Mouse (Mus musculus) spleen, postnatal 14 days (tissue): Measurements from ENCODE around the gene Vwc2l.

Experiments
- DNase-seq, 2 experiments: peaks; one replicate each; pipeline ENCODE4 v3.0.0; 2021 to 2022; ENCODE audit warnings: low spot score in 2 of 2

The Vwc2l gene

GRCm38 (mm10) chr1:70911235-70911634, 185.7 kb downstream of the Vwc2l start:
- DNase-seq = no peak

DNA sequence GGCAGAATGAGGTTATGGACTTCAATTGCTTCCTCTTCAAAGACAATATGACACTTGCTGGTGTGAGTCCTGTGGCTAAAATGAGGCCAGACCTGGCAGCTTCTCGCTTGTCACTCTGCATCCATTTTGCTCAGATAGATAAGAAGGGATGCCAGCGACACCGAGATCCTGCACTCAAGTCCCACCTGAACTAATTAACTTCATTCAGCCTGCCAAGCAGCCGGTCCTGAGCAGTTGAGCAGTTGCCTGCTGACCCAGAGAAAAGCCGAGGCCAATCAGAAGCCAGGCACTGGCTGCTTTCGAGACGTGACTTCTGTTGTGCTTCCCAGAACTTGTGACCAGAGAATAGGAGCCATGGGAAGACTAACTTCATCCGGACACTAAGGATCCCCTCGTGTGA, 187.6 kb downstream of the Vwc2l start:
- no peak for DNase-seq

- DNase-seq = no peak
Observed at GRCm38 (mm10) chr1:70918173-70919036, 192.9 kb downstream of the Vwc2l start.

GRCm38 (mm10) chr1:70933016-70933415, 207.5 kb downstream of the Vwc2l start:
- no peak for DNase-seq
